Mouse (Mus musculus): ENCODE data around the gene Vmn1r18. TPM values are rescaled to one million over a fixed set of nuclear protein-coding genes. Genes with fewer than 3 reads are reported as not detected.
"Not testable (repeated sequence)": the region's sequence is repeated elsewhere in the genome, so short reads cannot be mapped to it uniquely, and the experiment has no call there.

The Vmn1r18 gene
- not detected in 2 replicates for polyA plus RNA-seq (2015; fragmentation: Nextera tagmentation; extraction: Ambion mirVana)

DNA sequence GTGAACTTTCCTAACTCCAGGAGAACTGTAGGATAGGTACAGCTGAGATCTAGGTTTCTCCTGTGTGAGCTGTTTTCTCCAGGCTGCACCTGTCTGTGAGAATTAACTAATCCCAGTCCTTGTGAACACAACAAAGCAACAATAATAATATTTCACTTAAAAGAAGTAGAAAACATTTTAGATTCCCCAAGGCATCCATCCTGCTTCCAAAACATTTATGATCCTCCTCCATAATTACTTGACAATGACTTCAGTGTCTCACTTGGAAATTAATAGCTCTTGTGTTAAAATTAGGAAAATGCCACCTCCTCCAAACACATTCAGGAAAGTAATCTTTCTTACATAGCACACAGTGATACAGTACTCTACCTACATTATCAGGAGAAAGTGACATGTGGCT, at the start of gene Vmn1r18:
TSS of gene Vmn1r18 (minus strand) at position 101 of the 400 bp plus-strand sequence.
- Histone ChIP-seq H3K4me2 (ENCODE audit: low read depth, low read length) (no peak within 1 kb of the TSS), H3K36me3 (ENCODE audit: control insufficient read depth, insufficient read depth, low read length) (no peaks in the 10 kb centered on the region), H3K27ac (ENCODE audit: low read length) (no peak within 1 kb of the TSS), H3K9ac (ENCODE audit: low read length) (no peak within 1 kb of the TSS), H3K4me1 (ENCODE audit: control insufficient read depth, insufficient read depth, low read length) (no peaks in the 10 kb centered on the region), H3K27me3 (ENCODE audit: control insufficient read depth, insufficient read depth, low read length) (no peaks in the 10 kb centered on the region), H3K9me3 (replicated peaks; ENCODE audit: control insufficient read depth, low read length) (no peaks in the 10 kb centered on the region), H3K4me3 (replicated peaks; ENCODE audit: low read length) (no peak within 1 kb of the TSS)
- no peak for ATAC-seq (ENCODE audit: insufficient read depth, low FRiP score)

DNA sequence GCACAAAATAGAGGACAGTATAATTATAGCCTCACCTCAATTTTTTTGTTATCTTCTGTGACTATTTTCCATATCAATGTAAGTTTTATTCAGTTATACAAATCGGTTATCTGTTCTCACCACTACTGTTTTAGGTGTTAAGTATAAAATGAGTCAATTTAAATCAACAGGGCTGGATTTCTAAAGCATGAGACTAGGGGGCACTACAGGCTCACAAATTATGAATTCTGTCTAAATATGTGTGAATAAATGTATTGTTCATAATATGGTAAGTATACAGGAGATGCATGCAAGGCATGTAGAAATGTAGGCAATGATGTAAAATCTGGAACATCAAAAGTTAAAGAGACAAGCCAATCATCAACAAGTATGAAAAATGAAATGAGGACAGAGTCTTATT, 35.6 kb upstream of the Vmn1r18 start:
- 73% methylated on average over 1 of the region's 1 CpGs for WGBS
- Histone ChIP-seq H3K4me1 (ENCODE audit: control insufficient read depth, insufficient read depth, low read length) (no peaks in the 10 kb centered on the region), H3K9me3 (replicated peaks; ENCODE audit: control insufficient read depth, low read length) (no peaks in the 10 kb centered on the region), H3K4me3 (replicated peaks; ENCODE audit: low read length) (no peak overlapping the region), H3K4me2 (ENCODE audit: low read depth, low read length) (no peak overlapping the region), H3K27ac (ENCODE audit: low read length) (no peak overlapping the region), H3K9ac (ENCODE audit: low read length) (no peak overlapping the region), H3K36me3 (ENCODE audit: control insufficient read depth, insufficient read depth, low read length) (no peaks in the 10 kb centered on the region), H3K27me3 (ENCODE audit: control insufficient read depth, insufficient read depth, low read length) (no peaks in the 10 kb centered on the region)
- no peak for ATAC-seq (ENCODE audit: insufficient read depth, low FRiP score)

DNA sequence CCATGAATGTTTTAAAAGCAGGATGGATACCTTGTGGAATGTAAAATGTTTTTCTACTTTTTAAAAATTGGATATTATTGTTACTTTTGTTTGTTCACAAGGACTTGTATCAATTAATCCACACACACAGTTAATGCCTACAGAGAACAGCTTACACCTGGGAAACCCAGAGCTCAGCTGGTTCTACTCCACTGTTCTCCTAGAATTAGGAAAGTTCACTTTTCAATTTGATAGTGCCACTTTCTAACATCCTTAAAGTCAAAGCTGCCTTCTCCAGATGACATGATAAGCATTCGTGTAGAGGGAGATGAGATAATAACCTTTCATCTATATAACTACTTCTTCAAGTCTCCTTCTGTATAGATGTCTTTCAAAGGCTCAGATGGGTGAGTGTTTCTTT, 33.0 kb upstream of the Vmn1r18 start, which contains the start of gene Vmn1r20:
TSS of gene Vmn1r20 (plus strand) at position 301 of the 400 bp plus-strand sequence.
- ATAC-seq (ENCODE audit: insufficient read depth, low FRiP score), result no peak
- Histone ChIP-seq H3K4me3 (replicated peaks; ENCODE audit: low read length) (no peak within 1 kb of the TSS), H3K9ac (ENCODE audit: low read length) (no peak within 1 kb of the TSS), H3K4me2 (ENCODE audit: low read depth, low read length) (no peak within 1 kb of the TSS), H3K27ac (ENCODE audit: low read length) (no peak within 1 kb of the TSS), H3K9me3 (replicated peaks; ENCODE audit: control insufficient read depth, low read length) (no peaks in the 10 kb centered on the region), H3K36me3 (ENCODE audit: control insufficient read depth, insufficient read depth, low read length) (no peaks in the 10 kb centered on the region), H3K4me1 (ENCODE audit: control insufficient read depth, insufficient read depth, low read length) (no peaks in the 10 kb centered on the region), H3K27me3 (ENCODE audit: control insufficient read depth, insufficient read depth, low read length) (no peaks in the 10 kb centered on the region)
- 47% methylated on average over 1 of the region's 1 CpGs for WGBS

DNA sequence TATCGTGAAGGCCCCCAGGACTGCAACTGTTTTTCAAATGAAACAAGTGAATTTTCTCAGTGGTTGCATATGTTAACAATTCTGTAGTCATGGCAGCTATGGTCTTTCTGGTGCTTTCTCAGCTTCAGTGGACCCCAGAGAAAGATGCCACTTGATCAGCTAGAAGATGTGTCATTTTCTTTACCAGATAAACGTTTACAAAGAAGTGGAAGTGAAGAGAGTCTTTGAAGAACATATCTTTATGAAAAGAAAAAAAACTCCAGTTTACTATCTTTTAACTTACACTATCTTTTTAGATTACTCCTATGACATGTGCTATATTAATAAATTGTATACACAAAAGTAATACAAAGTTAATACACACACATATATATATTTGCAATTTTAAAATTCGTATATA, 7.9 kb upstream of the Vmn1r18 start, which contains the start of gene Vmn1r19:
TSS of gene Vmn1r19 (plus strand) at position 301 of the 400 bp plus-strand sequence.
- H3K9me3 ChIP-seq (replicated peaks; ENCODE audit: control insufficient read depth, low read length); H3K27me3 ChIP-seq (ENCODE audit: control insufficient read depth, insufficient read depth, low read length); H3K4me2 ChIP-seq (ENCODE audit: low read depth, low read length); H3K36me3 ChIP-seq (ENCODE audit: control insufficient read depth, insufficient read depth, low read length); H3K27ac ChIP-seq (ENCODE audit: low read length); H3K9ac ChIP-seq (ENCODE audit: low read length); H3K4me3 ChIP-seq (replicated peaks; ENCODE audit: low read length); H3K4me1 ChIP-seq (ENCODE audit: control insufficient read depth, insufficient read depth, low read length); ATAC-seq (ENCODE audit: insufficient read depth, low FRiP score): not testable (repeated sequence)
- 62% methylated on average over 3 of the region's 3 CpGs for WGBS

DNA sequence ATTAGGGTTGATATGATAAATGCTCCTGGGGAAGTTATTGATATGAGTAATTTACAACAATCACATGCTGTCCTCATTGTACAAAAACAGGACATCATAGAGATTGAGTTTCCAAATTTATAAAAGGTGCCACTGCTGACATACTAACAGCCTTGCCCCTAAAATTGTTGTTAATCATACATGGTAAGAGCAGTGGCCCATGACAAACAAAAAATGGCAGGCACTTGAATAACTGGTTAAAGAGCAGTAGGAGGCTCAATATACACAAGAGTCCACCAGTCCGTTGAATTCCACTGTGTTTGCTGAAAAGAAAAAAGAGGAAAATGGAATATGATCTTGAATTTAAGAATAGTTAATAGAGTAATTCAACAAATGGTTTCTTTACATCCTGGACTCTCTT, 28.1 kb downstream of the Vmn1r18 start:
- 63% methylated on average over 1 of the region's 1 CpGs for WGBS
- Histone ChIP-seq H3K36me3 (ENCODE audit: control insufficient read depth, insufficient read depth, low read length) (no peaks in the 10 kb centered on the region), H3K4me2 (ENCODE audit: low read depth, low read length) (no peak overlapping the region), H3K4me1 (ENCODE audit: control insufficient read depth, insufficient read depth, low read length) (no peaks in the 10 kb centered on the region), H3K4me3 (replicated peaks; ENCODE audit: low read length) (no peak overlapping the region), H3K9ac (ENCODE audit: low read length) (no peak overlapping the region), H3K27ac (ENCODE audit: low read length) (no peak overlapping the region), H3K27me3 (ENCODE audit: control insufficient read depth, insufficient read depth, low read length) (no peaks in the 10 kb centered on the region), H3K9me3 (replicated peaks; ENCODE audit: control insufficient read depth, low read length) (no peaks in the 10 kb centered on the region)
- ATAC-seq (ENCODE audit: insufficient read depth, low FRiP score), result no peak

DNA sequence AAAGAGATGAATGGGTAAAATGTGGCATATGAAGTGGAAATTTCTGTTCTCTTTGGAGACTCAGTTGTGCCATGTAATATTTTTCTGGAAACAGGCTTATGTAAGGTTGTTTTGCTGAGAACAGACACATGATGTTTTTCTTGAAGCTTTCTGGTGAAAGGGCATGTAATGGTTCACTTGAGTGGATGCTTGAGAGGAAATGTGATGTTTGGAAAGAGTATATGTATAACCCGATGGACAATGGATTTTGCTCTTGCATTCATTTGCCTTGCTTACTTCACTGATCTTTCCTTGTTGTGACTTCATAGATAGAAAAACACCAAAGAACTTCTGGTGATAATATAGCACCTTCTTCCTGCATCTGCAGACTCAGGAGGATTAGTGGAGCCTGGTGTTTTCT, 29.7 kb downstream of the Vmn1r18 start:
- H3K9ac ChIP-seq (ENCODE audit: low read length); H3K27ac ChIP-seq (ENCODE audit: low read length); H3K4me1 ChIP-seq (ENCODE audit: control insufficient read depth, insufficient read depth, low read length); H3K36me3 ChIP-seq (ENCODE audit: control insufficient read depth, insufficient read depth, low read length); H3K9me3 ChIP-seq (replicated peaks; ENCODE audit: control insufficient read depth, low read length); H3K4me2 ChIP-seq (ENCODE audit: low read depth, low read length); H3K4me3 ChIP-seq (replicated peaks; ENCODE audit: low read length); ATAC-seq (ENCODE audit: insufficient read depth, low FRiP score); H3K27me3 ChIP-seq (ENCODE audit: control insufficient read depth, insufficient read depth, low read length): not testable (repeated sequence)
- WGBS, result 93% methylated on average over 1 of the region's 1 CpGs

DNA sequence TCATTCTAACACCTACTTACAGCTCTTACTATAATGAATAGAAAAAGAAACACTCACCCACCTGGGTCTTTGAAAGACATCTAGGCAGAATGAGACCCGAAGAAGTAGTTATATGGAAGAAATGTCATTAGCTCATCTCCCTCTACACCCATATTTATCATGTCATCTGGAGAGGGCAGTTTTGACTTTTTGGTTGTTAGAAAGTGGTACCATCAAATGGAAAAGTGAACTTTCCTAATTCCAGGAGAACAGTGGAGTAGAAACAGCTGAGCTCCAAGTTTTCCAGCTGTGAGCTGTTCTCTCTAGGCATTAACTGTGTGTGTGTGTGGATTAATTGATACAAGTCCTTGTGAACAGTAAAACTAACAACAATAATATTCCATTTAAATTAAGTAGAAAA, 32.0 kb downstream of the Vmn1r18 start, which contains the start of gene Vmn1r17:
TSS of gene Vmn1r17 (minus strand) at position 101 of the 400 bp plus-strand sequence.
- no peak for ATAC-seq (ENCODE audit: insufficient read depth, low FRiP score)
- H3K27me3 ChIP-seq (ENCODE audit: control insufficient read depth, insufficient read depth, low read length), result no peaks in the 10 kb centered on the region
- H3K4me3 ChIP-seq (replicated peaks; ENCODE audit: low read length), result no peak within 1 kb of the TSS
- no peaks in the 10 kb centered on the region for H3K36me3 ChIP-seq (ENCODE audit: control insufficient read depth, insufficient read depth, low read length)
- H3K27ac ChIP-seq (ENCODE audit: low read length), result no peak within 1 kb of the TSS
- 80% methylated on average over 1 of the region's 1 CpGs for WGBS
- H3K4me2 ChIP-seq (ENCODE audit: low read depth, low read length), result no peak within 1 kb of the TSS
- H3K9ac ChIP-seq (ENCODE audit: low read length), result no peak within 1 kb of the TSS
- no peaks in the 10 kb centered on the region for H3K4me1 ChIP-seq (ENCODE audit: control insufficient read depth, insufficient read depth, low read length)
- no peaks in the 10 kb centered on the region for H3K9me3 ChIP-seq (replicated peaks; ENCODE audit: control insufficient read depth, low read length)

DNA sequence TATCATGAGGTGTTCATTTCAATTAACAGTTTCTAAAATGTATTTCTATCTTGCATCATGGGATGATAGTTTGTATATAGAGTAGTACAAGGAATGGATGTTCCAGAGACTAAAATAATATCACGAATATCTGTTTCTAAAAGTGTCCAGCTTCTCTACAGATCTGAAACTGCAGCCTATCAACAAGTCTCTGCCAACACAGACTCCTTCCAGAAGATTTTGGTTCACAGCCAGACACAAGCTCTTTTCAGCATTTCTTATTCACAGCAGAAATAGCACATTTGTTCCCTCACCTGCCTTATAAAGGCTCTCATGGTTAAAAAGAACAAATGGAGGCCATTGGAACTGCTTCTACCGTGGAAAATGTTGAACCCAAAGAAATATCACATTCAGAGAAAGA, 38.7 kb downstream of the Vmn1r18 start:
- Histone ChIP-seq H3K4me1 (ENCODE audit: control insufficient read depth, insufficient read depth, low read length) (no peaks in the 10 kb centered on the region), H3K27ac (ENCODE audit: low read length) (no peak overlapping the region), H3K4me3 (replicated peaks; ENCODE audit: low read length) (no peak overlapping the region), H3K4me2 (ENCODE audit: low read depth, low read length) (no peak overlapping the region), H3K9ac (ENCODE audit: low read length) (no peak overlapping the region), H3K36me3 (ENCODE audit: control insufficient read depth, insufficient read depth, low read length) (no peaks in the 10 kb centered on the region), H3K9me3 (replicated peaks; ENCODE audit: control insufficient read depth, low read length) (no peaks in the 10 kb centered on the region), H3K27me3 (ENCODE audit: control insufficient read depth, insufficient read depth, low read length) (no peaks in the 10 kb centered on the region)
- 66% methylated on average over 2 of the region's 2 CpGs for WGBS
- ATAC-seq (ENCODE audit: insufficient read depth, low FRiP score), result no peak

DNA sequence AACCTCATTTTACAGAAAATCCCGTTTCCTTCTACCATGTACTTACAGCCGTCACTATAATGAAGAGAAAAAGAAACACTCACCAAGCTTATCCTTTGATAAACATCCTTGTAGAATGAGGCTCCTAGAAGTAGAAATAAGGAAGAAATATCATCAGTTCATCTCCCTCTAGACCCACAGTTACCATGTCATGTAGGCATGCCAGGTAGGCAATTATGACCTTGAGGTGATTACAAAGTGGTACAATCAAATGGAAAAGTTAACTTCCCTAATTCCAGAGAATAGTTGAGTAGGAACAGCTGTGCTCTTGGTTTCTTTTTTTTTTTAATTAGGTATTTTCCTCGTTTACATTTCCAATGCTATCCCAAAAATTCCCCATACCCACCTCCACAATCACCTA, 66.2 kb downstream of the Vmn1r18 start, which contains the start of gene Vmn1r16:
TSS of gene Vmn1r16 (minus strand) at position 101 of the 400 bp plus-strand sequence.
- ATAC-seq (ENCODE audit: insufficient read depth, low FRiP score), result no peak
- WGBS, result 68% methylated on average over 3 of the region's 3 CpGs
- Histone ChIP-seq H3K9me3 (replicated peaks; ENCODE audit: control insufficient read depth, low read length) (no peaks in the 10 kb centered on the region), H3K4me2 (ENCODE audit: low read depth, low read length) (no peak within 1 kb of the TSS), H3K36me3 (ENCODE audit: control insufficient read depth, insufficient read depth, low read length) (no peaks in the 10 kb centered on the region), H3K4me1 (ENCODE audit: control insufficient read depth, insufficient read depth, low read length) (no peaks in the 10 kb centered on the region), H3K27me3 (ENCODE audit: control insufficient read depth, insufficient read depth, low read length) (no peaks in the 10 kb centered on the region), H3K27ac (ENCODE audit: low read length) (no peak within 1 kb of the TSS), H3K4me3 (replicated peaks; ENCODE audit: low read length) (no peak within 1 kb of the TSS), H3K9ac (ENCODE audit: low read length) (no peak within 1 kb of the TSS)
